Mouse (Mus musculus): ENCODE data around the gene Tnni2. TPM values are rescaled to one million over a fixed set of nuclear protein-coding genes. Genes with fewer than 3 reads are reported as not detected.

Gene Tnni2
- total RNA-seq, 2 experiments from 2014 or later = 0.37 TPM; not detected in 1

DNA sequence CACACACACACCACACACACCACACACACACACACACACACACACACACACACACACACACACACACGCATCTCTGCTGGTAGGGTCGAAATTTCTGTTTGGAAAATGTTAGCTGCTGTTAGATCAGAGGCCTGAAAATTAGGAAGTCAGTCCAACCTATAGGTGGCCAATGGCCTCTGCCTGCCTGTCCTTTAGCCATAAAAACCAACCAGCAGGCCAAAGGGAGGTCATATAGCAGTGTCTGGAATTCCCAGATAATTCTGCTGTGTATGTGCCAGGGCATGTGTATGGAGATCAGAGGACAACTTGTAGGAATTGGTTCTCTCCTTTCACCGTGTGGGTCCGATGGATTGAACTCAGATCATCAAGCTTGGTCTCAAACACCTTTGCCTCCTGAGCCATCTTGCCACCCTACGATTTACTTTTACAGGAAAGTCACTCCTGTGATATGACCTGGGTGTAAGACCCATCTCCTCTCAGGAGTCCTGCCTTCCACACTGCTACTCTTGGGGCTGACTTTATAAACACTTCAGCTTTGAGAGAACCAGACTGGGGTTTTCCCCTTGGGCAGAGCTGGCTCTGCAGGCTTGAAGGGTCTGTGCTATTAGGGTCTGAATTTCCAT is 17.2 kb downstream of the Tnni2 start:
- DNase-seq (ENCODE audit: low spot score in 2 of 2) = no peak

DNA sequence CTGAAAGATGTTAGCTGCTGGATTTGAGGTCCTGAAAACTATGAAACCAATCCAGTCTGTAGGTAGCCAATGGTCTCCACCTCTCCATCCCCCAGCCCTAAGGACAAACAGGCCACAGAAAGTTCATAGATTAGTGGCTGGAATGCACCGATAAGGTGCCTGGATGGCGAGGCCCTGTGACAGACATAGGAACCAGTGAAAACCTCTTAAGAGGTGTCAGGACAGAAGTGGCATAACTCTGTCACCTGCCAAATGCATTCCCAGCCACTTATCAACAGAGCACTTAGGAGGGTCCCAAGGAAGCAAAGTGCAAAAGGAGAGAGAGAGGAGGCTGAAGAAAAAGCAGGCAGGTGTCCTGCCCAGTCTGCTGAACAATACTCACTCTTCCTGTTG is 17.7 kb downstream of the Tnni2 start:
- no peak for DNase-seq (ENCODE audit: low spot score in 2 of 2)

DNA sequence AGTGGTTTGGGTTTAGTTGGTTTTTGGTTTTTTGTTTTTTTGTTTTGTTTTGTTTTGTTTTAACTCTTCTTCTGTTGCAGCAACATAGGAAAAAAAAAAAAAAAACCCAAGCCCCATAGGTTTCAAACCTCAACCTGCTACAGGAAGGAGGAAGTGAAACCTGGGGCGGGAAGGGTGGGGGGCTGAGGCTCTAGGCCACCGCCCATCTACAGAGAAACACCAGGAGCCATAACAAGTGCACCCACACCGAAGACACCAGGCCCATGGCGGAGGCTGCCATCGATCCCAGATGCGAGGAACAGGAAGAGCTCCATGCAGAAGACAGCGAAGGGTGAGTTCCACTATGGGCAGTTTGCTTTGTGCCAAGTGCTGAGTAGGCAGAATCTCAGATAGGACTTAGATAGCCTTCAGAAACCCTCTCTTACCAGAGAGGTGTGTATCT is 19.0 kb downstream of the Tnni2 start, which contains the start of gene Lsp1:
Gene Lsp1 (plus strand): TSS at position 174 of the 442 bp plus-strand sequence.
- no peak for DNase-seq (ENCODE audit: low spot score in 2 of 2)

GRCm38 (mm10) chr7:142461446-142461845 is 19.8 kb downstream of the Tnni2 start:
- DNase-seq (ENCODE audit: low spot score in 2 of 2) = no peak

- DNase-seq (ENCODE audit: low spot score in 2 of 2) = no peak
Observed at GRCm38 (mm10) chr7:142462190-142462589, 20.6 kb downstream of the Tnni2 start.

DNA sequence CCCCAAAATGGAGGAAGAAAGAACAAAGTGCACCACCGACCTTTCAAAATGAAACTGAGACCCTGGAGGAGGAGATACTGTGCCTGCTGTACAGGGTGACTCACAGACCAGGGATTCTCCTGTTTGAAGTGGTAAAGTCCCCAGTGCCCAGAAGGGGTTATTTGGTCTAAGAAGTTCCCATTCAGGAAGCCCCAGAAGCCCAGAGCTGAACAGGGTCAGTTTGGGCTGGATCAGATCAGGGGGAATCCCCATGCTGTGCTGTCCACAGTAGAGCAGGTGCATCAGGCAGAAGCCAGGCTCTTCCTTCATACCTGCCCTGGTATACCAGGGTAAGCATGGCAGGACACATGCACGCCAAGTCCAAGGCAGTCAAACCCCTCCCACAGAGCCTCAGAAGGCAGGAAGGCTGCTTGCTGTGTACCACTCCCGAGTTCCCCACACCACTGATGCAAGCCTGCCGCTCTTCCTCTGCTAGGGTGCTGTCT is 21.0 kb downstream of the Tnni2 start:
- no peak for DNase-seq (ENCODE audit: low spot score in 2 of 2)

GRCm38 (mm10) chr7:142470171-142470691 is 28.6 kb downstream of the Tnni2 start:
- DNase-seq (ENCODE audit: low spot score in 2 of 2) = no peak

DNA sequence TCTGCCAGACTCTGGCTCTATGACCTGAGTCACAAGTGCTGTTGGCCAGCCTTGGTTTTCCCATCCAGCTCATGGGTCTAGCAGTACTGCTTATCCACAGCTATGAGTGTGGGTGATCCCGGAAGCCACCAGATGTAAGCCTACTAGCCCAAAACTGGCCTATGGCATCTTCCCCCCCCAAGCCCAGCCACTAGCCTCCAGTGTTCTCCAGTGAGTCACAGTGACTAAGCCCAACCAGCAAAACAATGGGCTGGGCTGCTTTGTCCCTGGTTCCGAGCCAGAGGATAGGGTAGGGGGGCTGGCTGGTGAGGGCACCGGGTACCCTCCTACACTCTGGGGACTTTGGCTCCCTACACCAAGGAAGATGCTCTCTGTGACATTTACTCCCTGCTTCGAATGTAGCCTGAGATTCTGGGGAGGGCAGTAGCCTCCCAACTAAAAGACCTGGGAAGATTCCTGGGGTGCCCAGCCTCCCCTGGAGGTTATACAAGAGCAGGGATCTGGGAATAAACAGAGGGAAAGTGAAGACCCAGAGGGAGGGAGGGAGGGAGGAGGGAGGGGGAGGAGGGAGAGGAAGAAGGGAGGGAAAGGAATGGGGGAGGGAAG is 29.3 kb downstream of the Tnni2 start:
- DNase-seq (ENCODE audit: low spot score in 2 of 2) = peak in 1 of 2 experiments; percentile 44

- DNase-seq (ENCODE audit: low spot score in 2 of 2) = no peak
Observed at GRCm38 (mm10) chr7:142471414-142471861, 29.8 kb downstream of the Tnni2 start.

DNA sequence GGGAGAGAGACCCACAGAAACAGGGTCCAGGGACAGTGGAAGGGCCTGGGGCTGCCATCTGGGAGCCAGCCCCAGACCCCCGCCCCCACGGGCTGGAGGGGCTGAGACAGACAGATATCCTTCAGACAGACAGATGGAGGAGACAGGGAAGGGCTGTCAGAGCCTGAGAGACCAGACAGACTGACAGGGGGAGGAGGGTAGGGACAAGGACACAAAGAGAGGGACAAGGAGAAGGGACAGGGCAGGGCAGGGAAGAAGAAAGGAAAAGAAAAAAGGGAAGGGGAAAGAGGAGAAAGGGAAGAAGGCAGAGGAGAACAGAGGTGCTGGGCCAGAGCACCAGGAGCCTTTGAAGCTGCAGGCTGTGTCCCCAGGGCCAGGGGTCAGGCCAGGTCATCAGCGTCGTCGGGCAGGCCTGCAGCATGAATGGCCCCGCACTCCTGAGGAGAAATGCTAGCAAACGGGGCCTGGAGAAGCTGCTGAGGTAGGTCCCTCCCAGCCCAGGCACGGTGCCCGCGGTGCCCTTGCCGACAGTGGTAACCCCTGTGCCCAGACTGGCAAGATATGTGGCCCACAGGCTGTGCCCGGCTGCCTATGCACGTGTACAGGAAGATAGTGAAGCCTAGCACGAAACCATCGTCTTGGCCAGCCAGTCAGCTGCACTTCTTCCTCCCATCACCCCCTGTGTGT is 30.4 kb downstream of the Tnni2 start:
- DNase-seq (ENCODE audit: low spot score in 2 of 2) = no peak

- no peak for DNase-seq (ENCODE audit: low spot score in 2 of 2)
Observed at GRCm38 (mm10) chr7:142472936-142473335, 31.3 kb downstream of the Tnni2 start.

DNA sequence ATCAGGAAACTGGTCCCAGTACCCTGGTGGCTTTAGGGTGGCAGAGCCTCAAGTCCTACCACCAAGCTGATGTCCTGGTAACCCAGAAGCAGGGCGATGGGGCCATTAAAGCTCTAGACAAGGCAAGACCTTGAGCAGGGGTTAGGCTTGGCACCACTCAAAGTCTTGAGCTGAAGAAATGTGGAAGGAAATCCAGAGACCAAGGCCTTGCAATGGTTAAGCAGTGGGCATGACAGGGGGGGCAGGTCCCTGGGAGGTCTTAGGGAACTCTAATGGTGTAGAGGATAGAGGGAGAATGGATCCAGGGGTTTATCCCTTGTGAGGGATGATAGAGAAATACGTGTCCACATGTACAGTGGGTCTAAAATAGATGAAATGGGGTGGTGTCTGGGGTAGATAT is 31.9 kb downstream of the Tnni2 start:
- no peak for DNase-seq (ENCODE audit: low spot score in 2 of 2)

GRCm38 (mm10) chr7:142474799-142475198 is 33.2 kb downstream of the Tnni2 start:
- no peak for DNase-seq (ENCODE audit: low spot score in 2 of 2)

GRCm38 (mm10) chr7:142475641-142476040 is 34.0 kb downstream of the Tnni2 start:
- DNase-seq (ENCODE audit: low spot score in 2 of 2) = no peak

DNA sequence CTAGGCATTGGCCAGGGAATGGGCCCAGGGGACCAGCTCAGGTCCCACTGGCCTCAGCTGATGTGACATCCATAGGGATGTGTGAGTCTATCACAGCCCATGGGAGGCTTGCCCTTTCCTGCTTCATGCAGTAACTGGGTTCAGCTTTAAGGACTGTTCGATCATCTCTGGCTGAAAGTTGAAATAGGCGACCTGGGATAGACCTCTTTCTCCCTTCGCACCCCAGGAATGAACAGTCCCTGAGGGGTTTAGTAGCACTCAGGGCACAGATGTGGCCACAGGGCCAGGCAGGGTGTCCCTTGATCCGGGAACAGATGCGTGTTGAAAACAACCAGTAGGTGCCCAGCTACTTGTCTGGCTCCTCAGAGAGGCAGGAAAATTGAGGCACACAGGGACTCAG is 34.7 kb downstream of the Tnni2 start:
- no peak for DNase-seq (ENCODE audit: low spot score in 2 of 2)

DNA sequence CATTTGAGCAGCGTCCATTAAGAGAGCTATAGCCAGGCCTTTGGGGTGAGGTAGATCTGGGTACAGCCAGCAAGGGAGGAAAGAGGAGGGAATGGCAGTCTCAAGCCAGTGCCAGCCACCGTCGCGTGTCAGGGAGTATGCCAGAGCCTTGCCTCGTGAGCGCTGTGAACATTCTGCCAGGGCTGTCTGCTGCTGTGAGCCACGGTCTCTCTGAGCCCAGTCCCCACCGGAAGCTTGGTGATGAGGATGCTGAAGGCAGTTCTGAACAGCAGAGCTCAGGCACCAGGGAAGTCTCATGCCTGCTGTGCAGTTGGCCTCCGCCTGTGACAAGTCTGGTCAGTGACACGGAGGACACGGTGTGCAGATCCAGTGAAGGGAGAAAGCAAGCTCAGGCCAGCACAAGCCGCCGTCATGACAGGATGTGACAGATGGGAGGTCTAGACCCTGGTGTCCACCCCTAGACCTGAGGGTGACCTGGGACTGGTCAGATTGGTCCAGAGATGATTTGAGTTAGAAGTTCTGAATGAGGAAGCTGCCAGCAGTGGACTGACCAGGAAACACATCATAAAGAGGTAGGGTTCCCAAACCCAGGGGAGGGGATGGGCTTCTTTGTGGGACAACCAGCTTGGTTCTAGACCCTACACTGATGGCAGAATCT is 35.3 kb downstream of the Tnni2 start:
- peak; percentile 44 to 46 for DNase-seq (ENCODE audit: low spot score in 2 of 2)

- no peak for DNase-seq (ENCODE audit: low spot score in 2 of 2)
Observed at GRCm38 (mm10) chr7:142478001-142478400, 36.4 kb downstream of the Tnni2 start.

- DNase-seq (ENCODE audit: low spot score in 2 of 2) = no peak
Observed at GRCm38 (mm10) chr7:142478574-142478973, 37.0 kb downstream of the Tnni2 start.

DNA sequence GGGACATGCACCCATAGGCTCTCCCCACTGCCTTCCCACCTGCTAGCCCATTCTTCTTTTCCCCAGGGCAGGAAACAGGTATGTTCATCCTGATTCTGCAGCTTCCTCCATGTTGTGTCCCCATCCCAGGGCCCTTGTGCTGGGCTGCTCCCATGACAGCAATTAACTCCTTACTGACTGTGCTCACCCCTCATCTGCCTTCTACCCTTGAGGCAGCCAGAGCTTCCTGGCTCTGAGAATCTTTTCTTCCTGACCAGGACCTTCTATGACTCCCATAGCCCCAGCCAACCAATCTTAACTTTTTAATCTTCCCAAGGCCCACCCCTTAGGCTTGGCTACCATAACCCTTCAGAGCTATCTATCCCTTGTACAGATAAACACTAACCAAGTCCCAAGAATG is 37.7 kb downstream of the Tnni2 start:
- DNase-seq (ENCODE audit: low spot score in 2 of 2) = no peak

- DNase-seq (ENCODE audit: low spot score in 2 of 2) = no peak
Observed at GRCm38 (mm10) chr7:142479886-142480285, 38.3 kb downstream of the Tnni2 start.

DNA sequence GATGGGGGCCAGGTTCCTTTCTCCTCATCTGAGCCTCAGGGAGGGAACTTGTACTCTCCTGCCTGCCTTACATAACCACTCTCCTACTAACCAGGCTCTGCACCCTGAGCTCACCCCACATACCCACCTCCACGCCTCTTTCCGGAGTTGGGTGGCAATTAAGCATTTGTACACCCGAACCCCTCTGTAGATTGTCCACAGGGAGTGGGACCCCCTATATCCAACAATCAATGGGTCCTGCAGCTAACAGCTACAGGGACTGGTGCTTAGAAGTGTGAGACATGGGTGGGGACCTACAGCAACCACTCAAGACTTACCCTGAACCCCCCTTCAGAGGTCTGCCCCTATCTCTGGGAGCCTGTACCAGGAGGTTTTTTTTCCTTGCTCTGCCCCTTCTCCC is 39.1 kb downstream of the Tnni2 start:
- DNase-seq (ENCODE audit: low spot score in 2 of 2) = no peak

Measured in layer of hippocampus, postnatal 14 days (tissue).